Mouse (Mus musculus): ENCODE results near the gene Prpf6. TPM values are rescaled to one million over a fixed set of nuclear protein-coding genes. Genes with fewer than 3 reads are reported as not detected.

The Prpf6 gene
- polyA plus RNA-seq, 1 experiment from 2014 or later: 46.3 TPM

DNA sequence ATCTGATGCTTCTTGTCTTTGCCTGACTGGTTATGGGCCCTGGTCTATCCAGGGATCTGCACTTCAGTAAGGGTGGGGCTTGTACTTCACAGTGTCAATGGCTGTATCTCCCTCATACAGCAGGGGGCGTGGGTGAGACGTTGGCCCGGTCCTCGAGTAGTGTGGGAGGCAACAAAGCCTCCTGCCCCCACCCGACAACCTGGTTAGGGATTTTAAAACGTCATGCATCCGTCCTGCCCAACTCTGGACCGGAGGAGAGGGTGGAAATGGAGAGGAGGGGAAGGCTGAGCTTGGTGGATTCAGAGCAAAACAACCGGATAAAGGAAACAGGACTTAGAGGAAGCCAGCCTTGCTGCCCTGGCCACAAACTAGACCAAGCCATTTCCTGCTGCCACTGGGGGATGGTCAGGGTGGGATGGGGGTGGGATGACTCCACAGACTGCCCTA, 68.0 kb downstream of the Prpf6 start:
- H3K4me1 ChIP-seq (replicated peaks; ENCODE audit: insufficient read depth, low read length): no peaks in the 10 kb centered on the region
- TF ChIP-seq CTCF (IDR thresholded peaks at IDR 0.05; ENCODE audit: low read depth): peak; percentile 77
- ATAC-seq (replicated peaks; ENCODE audit: low FRiP score, low read depth): peak; percentile 86
- H3K27ac ChIP-seq: 0 out of 2 replicates have a peak overlapping the region, but pooled peaks have one; percentile 2
- peak; percentile 91 for DNase-seq (ENCODE audit: low spot score)
- no peak overlapping the region for H3K9ac ChIP-seq (ENCODE audit: low read depth, low read length)
- H3K27me3 ChIP-seq (ENCODE audit: insufficient read depth, low read length): no peaks in the 10 kb centered on the region
- H3K9me3 ChIP-seq (replicated peaks; ENCODE audit: low read length): no peaks in the 10 kb centered on the region
- peak overlapping the region; percentile 16 for H3K4me2 ChIP-seq (ENCODE audit: low read length)
- H3K4me3 ChIP-seq (replicated peaks; ENCODE audit: low read depth, low read length): no peak overlapping the region
- H3K36me3 ChIP-seq (ENCODE audit: insufficient read depth, low read length): peaks cover 10% of the 10 kb centered on the region; the same call in 1 of the 2 replicates
- WGBS: 4% methylated on average over 9 of the region's 9 CpGs

DNA sequence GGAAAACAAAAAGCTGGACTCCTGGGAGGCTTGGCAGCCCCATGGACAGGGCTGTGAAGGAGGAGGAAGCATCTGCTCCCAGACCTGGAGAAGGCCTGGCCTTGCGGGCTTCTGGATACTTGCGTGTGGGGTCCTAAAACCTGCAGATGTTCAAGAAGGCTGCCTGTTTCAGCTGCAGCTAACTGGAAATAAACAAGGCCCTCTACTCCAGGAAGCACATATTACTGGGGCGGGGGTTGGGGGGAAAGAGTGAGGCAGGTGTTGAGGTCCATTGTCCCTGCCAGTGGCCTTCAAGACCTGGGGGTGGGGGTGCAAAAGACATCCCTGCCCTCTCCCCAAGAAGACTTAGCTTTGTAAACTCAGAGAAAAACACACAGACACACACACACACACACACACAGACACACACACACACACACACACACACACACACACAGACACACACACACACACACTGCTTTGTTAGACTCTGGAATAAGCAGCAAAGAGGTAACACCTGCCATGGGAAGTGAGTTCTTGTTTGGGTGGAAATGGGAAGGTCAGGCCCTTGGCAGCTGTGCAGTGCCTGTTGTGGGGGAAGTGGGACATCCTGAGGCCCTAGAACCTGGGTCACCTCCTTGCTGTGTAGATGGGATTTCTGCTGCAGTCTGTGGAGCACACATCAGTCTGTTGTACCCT, 71.1 kb downstream of the Prpf6 start:
- Histone ChIP-seq H3K4me3 (replicated peaks; ENCODE audit: low read depth, low read length) (no peak overlapping the region), H3K27me3 (ENCODE audit: insufficient read depth, low read length) (no peaks in the 10 kb centered on the region), H3K27ac (peak overlapping the region; percentile 74), H3K4me2 (ENCODE audit: low read length) (no peak overlapping the region), H3K36me3 (ENCODE audit: insufficient read depth, low read length) (no peaks in the 10 kb centered on the region), H3K9me3 (replicated peaks; ENCODE audit: low read length) (no peaks in the 10 kb centered on the region), H3K4me1 (replicated peaks; ENCODE audit: insufficient read depth, low read length) (no peaks in the 10 kb centered on the region), H3K9ac (ENCODE audit: low read depth, low read length) (no peak overlapping the region)
- DNase-seq (ENCODE audit: low spot score): peak; percentile 22
- no peak for ATAC-seq (replicated peaks; ENCODE audit: low FRiP score, low read depth)
- 77% methylated on average over 3 of the region's 3 CpGs for WGBS
- TF ChIP-seq CTCF (IDR thresholded peaks at IDR 0.05; ENCODE audit: low read depth): no peak

DNA sequence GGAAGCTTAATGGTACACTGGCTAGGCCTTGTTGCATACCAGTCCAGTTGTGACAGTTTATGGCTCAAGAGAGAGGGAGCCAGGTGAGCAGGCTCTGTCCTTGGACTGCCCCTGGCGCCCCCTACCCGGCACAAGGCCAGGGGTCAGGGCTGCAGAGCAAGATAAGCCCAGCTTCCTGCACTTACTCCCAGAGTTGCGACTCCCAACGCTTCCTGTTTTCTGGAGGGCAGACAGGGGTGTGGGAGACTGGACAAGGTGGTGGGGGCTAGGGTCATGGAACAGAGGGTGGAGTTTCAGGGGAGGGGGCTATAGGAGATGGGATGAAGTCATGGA, 71.6 kb downstream of the Prpf6 start:
- H3K9me3 ChIP-seq (replicated peaks; ENCODE audit: low read length): no peaks in the 10 kb centered on the region
- ATAC-seq (replicated peaks; ENCODE audit: low FRiP score, low read depth): peak; percentile 10; the same call in 1 of the 2 replicates
- H3K36me3 ChIP-seq (ENCODE audit: insufficient read depth, low read length): no peaks in the 10 kb centered on the region
- peak overlapping the region; percentile 74 for H3K27ac ChIP-seq
- no peak for TF ChIP-seq CTCF (IDR thresholded peaks at IDR 0.05; ENCODE audit: low read depth)
- H3K4me1 ChIP-seq (replicated peaks; ENCODE audit: insufficient read depth, low read length): no peaks in the 10 kb centered on the region
- H3K9ac ChIP-seq (ENCODE audit: low read depth, low read length): no peak overlapping the region
- 14% methylated on average over 4 of the region's 4 CpGs for WGBS
- no peak overlapping the region for H3K4me3 ChIP-seq (replicated peaks; ENCODE audit: low read depth, low read length)
- no peaks in the 10 kb centered on the region for H3K27me3 ChIP-seq (ENCODE audit: insufficient read depth, low read length)
- peak; percentile 32 for DNase-seq (ENCODE audit: low spot score)
- no peak overlapping the region for H3K4me2 ChIP-seq (ENCODE audit: low read length)

DNA sequence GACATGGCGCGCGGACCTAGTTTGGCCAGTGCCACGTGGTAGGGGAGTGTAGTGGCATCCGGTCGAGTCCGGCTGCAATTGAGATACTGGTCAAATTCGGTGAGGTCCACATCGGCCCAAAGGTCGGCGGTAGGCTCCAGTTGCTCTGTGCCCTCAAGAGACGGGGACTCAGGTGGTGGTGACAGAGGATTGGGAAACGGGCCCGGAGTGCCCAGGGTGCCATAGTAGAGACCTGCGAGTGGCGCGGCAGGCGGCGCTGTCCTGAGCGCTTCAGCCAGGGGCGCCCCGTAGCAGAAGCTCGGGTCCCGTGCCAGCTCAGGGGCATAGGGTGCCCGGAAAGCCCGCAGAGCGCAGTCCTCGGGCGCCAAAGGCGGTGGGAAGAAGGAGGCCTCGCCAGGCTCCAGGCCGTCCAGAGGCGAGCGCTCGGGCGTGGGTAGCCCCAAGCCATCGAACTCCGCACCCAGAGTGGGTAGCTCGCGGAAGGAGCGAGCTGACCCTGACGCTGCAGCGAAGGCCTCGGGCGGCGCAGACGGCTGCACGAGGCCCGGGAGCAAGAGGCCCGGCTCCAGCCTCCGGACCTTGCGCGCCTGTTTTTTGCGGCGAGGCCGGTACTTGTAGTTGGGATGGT, 78.7 kb downstream of the Prpf6 start:
- WGBS: 2% methylated on average over 56 of the region's 56 CpGs
- DNase-seq (ENCODE audit: low spot score) (peak; percentile 13), ATAC-seq (replicated peaks; ENCODE audit: low FRiP score, low read depth) (peak; percentile 40; the same call in 1 of the 2 replicates)
- peaks cover 34% of the 10 kb centered on the region for H3K27me3 ChIP-seq (ENCODE audit: insufficient read depth, low read length)
- H3K4me1 ChIP-seq (replicated peaks; ENCODE audit: insufficient read depth, low read length): peaks cover 14% of the 10 kb centered on the region
- peak overlapping the region; percentile 63 for H3K27ac ChIP-seq
- H3K9me3 ChIP-seq (replicated peaks; ENCODE audit: low read length): no peaks in the 10 kb centered on the region
- 0 out of 2 replicates have a peak, but pooled peaks have one; percentile 30 for TF ChIP-seq CTCF (IDR thresholded peaks at IDR 0.05; ENCODE audit: low read depth)
- H3K36me3 ChIP-seq (ENCODE audit: insufficient read depth, low read length): no peaks in the 10 kb centered on the region
- peak overlapping the region; percentile 43 for H3K4me3 ChIP-seq (replicated peaks; ENCODE audit: low read depth, low read length)
- peak overlapping the region; percentile 62 for H3K9ac ChIP-seq (ENCODE audit: low read depth, low read length)
- peak overlapping the region; percentile 58 for H3K4me2 ChIP-seq (ENCODE audit: low read length)

DNA sequence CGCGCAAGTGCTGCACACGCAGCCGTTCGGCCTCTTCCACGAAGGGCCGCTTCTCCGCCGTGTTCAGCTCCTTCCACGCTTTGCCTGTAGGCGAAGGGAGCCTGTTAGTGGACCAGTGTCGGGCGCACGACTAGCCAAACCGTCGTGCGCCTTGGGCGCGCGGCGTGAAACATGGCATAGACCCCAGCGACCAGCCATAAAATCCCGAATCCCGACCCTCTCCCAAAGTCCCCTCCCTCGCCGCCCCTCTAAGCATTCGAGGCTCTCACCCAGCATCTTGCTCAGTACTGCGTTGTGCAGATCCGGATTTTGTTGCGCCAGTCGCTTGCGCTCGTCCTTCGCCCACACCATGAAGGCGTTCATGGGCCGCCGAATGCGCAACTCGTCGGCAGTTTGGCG, 79.2 kb downstream of the Prpf6 start:
- H3K4me3 ChIP-seq (replicated peaks; ENCODE audit: low read depth, low read length): peak overlapping the region; percentile 43

DNA sequence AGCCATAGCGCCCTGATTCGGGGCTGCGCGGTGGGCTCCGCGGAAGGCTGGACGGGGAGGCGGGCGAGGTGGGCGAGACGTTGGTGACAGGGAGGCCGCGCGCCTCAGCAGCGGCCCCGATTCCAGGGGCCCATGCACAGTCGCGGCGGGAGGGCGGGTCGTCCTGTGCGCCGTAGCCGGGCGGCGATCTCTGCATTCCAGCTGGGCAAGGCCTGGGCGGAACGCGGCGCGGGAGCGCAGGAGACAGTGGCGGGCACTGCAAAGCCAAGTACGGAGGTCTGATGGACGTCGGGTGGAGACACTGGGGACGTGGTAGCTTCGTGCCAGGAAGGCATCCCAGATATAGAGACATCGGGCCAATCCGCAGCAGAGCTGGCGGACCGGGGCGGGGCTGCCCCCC, 79.7 kb downstream of the Prpf6 start, which contains the start of gene Sox18:
Sox18 (minus strand) TSS at position 315 of the 400 bp plus-strand sequence.
- WGBS: under 1% methylated on average over 36 of the region's 43 CpGs
- TF ChIP-seq CTCF (IDR thresholded peaks at IDR 0.05; ENCODE audit: low read depth): no peak
- Histone ChIP-seq H3K4me2 (ENCODE audit: low read length) (peak within 1 kb of the TSS; percentile 58), H3K27me3 (ENCODE audit: insufficient read depth, low read length) (peaks cover 34% of the 10 kb centered on the region), H3K9ac (ENCODE audit: low read depth, low read length) (peak within 1 kb of the TSS; percentile 62), H3K36me3 (ENCODE audit: insufficient read depth, low read length) (no peaks in the 10 kb centered on the region), H3K27ac (peak within 1 kb of the TSS; percentile 63), H3K4me3 (replicated peaks; ENCODE audit: low read depth, low read length) (peak within 1 kb of the TSS; percentile 43), H3K9me3 (replicated peaks; ENCODE audit: low read length) (no peaks in the 10 kb centered on the region), H3K4me1 (replicated peaks; ENCODE audit: insufficient read depth, low read length) (peaks cover 21% of the 10 kb centered on the region)
- ATAC-seq (replicated peaks; ENCODE audit: low FRiP score, low read depth) (no peak), DNase-seq (ENCODE audit: low spot score) (peak; percentile 41)

More for the DNA sequence above, 79.2 kb downstream of the Prpf6 start:
- ATAC-seq (replicated peaks; ENCODE audit: low FRiP score, low read depth) (no peak), DNase-seq (ENCODE audit: low spot score) (no peak)
- TF ChIP-seq CTCF (IDR thresholded peaks at IDR 0.05; ENCODE audit: low read depth): no peak
- Histone ChIP-seq H3K27ac (peak overlapping the region; percentile 63), H3K36me3 (ENCODE audit: insufficient read depth, low read length) (no peaks in the 10 kb centered on the region), H3K9ac (ENCODE audit: low read depth, low read length) (peak overlapping the region; percentile 62), H3K9me3 (replicated peaks; ENCODE audit: low read length) (no peaks in the 10 kb centered on the region), H3K27me3 (ENCODE audit: insufficient read depth, low read length) (peaks cover 34% of the 10 kb centered on the region), H3K4me1 (replicated peaks; ENCODE audit: insufficient read depth, low read length) (peaks cover 19% of the 10 kb centered on the region), H3K4me2 (ENCODE audit: low read length) (peak overlapping the region; percentile 58)
- 1% methylated on average over 41 of the region's 41 CpGs for WGBS

All from kidney, postnatal 0 days (tissue).